Mouse (Mus musculus): ENCODE results near the gene Ing4.

DNA sequence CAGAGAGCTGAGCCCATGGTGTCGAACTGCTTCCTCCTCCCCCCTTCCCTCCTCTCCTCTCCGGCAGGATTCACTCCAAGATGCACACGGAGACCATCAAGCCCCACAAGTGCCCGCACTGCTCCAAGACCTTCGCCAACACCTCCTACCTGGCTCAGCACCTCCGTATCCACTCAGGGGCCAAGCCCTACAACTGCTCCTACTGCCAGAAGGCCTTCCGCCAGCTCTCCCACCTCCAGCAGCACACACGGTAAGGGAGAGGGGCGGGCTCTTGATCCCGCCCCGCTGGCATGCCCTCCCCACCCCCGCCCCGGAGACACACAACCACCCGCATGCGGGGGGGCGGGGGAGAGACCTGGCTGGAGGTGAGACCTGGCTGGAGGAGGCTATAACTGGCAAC is 8.0 kb upstream of the Ing4 start:
- TF ChIP-seq CTCF (IDR thresholded peaks at IDR 0.05; ENCODE audit: borderline replicate concordance, insufficient read depth, low read length) (no peak), POLR2A (IDR thresholded peaks at IDR 0.05; ENCODE audit: low read depth, low read length) (no peak)
